Mouse (Mus musculus): ENCODE results near the gene Mical2. TPM values are rescaled to one million over a fixed set of nuclear protein-coding genes. Genes with fewer than 3 reads are reported as not detected.

The Mical2 gene
- polyA plus RNA-seq, 1 experiment, result 58.2 TPM

- Histone ChIP-seq H3K4me1 (ENCODE audit: control insufficient read depth, insufficient read depth, low read length) (peaks cover 51% of the 10 kb centered on the region), H3K4me3 (replicated peaks; ENCODE audit: extremely low read depth, low read depth, low read length) (no peak overlapping the region)
- TF ChIP-seq CTCF (IDR thresholded peaks at IDR 0.05; ENCODE audit: insufficient read depth, low read length) (no peak), POLR2A (IDR thresholded peaks at IDR 0.05; ENCODE audit: borderline replicate concordance, extremely low read depth, low read depth, low read length) (no peak)
- no peak for DNase-seq
- 13% methylated on average over 3 of the region's 3 CpGs for WGBS
These were observed 12.2 kb downstream of the Mical2 start for GRCm38 (mm10) chr7:112237868-112238267.

GRCm38 (mm10) chr7:112238768-112239728, 13.4 kb downstream of the Mical2 start:
- DNase-seq, result peak; percentile 75
- H3K4me3 ChIP-seq (replicated peaks; ENCODE audit: extremely low read depth, low read depth, low read length), result no peak overlapping the region
- 22% methylated on average over 10 of the region's 10 CpGs for WGBS
- TF ChIP-seq CTCF (IDR thresholded peaks at IDR 0.05; ENCODE audit: insufficient read depth, low read length) (no peak), POLR2A (IDR thresholded peaks at IDR 0.05; ENCODE audit: borderline replicate concordance, extremely low read depth, low read depth, low read length) (no peak)
- H3K4me1 ChIP-seq (ENCODE audit: control insufficient read depth, insufficient read depth, low read length), result peaks cover 48% of the 10 kb centered on the region

GRCm38 (mm10) chr7:112240748-112241147, 15.1 kb downstream of the Mical2 start:
- Histone ChIP-seq H3K4me3 (replicated peaks; ENCODE audit: extremely low read depth, low read depth, low read length) (no peak overlapping the region), H3K4me1 (ENCODE audit: control insufficient read depth, insufficient read depth, low read length) (peaks cover 42% of the 10 kb centered on the region)
- no peak for DNase-seq
- TF ChIP-seq POLR2A (IDR thresholded peaks at IDR 0.05; ENCODE audit: borderline replicate concordance, extremely low read depth, low read depth, low read length) (no peak), CTCF (IDR thresholded peaks at IDR 0.05; ENCODE audit: insufficient read depth, low read length) (no peak)
- WGBS, result 70% methylated on average over 2 of the region's 2 CpGs

- WGBS, result 62% methylated on average over 8 of the region's 8 CpGs
- DNase-seq, result no peak
- H3K4me3 ChIP-seq (replicated peaks; ENCODE audit: extremely low read depth, low read depth, low read length), result no peak overlapping the region
- TF ChIP-seq POLR2A (IDR thresholded peaks at IDR 0.05; ENCODE audit: borderline replicate concordance, extremely low read depth, low read depth, low read length) (no peak), CTCF (IDR thresholded peaks at IDR 0.05; ENCODE audit: insufficient read depth, low read length) (no peak)
- H3K4me1 ChIP-seq (ENCODE audit: control insufficient read depth, insufficient read depth, low read length), result peaks cover 47% of the 10 kb centered on the region
These were observed 15.7 kb downstream of the Mical2 start for GRCm38 (mm10) chr7:112241211-112241944.

- Histone ChIP-seq H3K4me1 (ENCODE audit: control insufficient read depth, insufficient read depth, low read length) (peaks cover 51% of the 10 kb centered on the region), H3K4me3 (replicated peaks; ENCODE audit: extremely low read depth, low read depth, low read length) (no peak overlapping the region)
- no peak for TF ChIP-seq POLR2A (IDR thresholded peaks at IDR 0.05; ENCODE audit: borderline replicate concordance, extremely low read depth, low read depth, low read length)
- no peak for TF ChIP-seq CTCF (IDR thresholded peaks at IDR 0.05; ENCODE audit: insufficient read depth, low read length)
- DNase-seq, result no peak
- 92% methylated on average over 3 of the region's 3 CpGs for WGBS
These were observed 16.3 kb downstream of the Mical2 start for GRCm38 (mm10) chr7:112241945-112242329.

GRCm38 (mm10) chr7:112242587-112242986, 16.9 kb downstream of the Mical2 start:
- H3K4me3 ChIP-seq (replicated peaks; ENCODE audit: extremely low read depth, low read depth, low read length), result no peak overlapping the region
- H3K4me1 ChIP-seq (ENCODE audit: control insufficient read depth, insufficient read depth, low read length), result peaks cover 46% of the 10 kb centered on the region
- no peak for TF ChIP-seq CTCF (IDR thresholded peaks at IDR 0.05; ENCODE audit: insufficient read depth, low read length)
- no peak for TF ChIP-seq POLR2A (IDR thresholded peaks at IDR 0.05; ENCODE audit: borderline replicate concordance, extremely low read depth, low read depth, low read length)
- no peak for DNase-seq
- WGBS, result 77% methylated on average over 6 of the region's 6 CpGs

GRCm38 (mm10) chr7:112244071-112244470, 18.4 kb downstream of the Mical2 start:
- TF ChIP-seq POLR2A (IDR thresholded peaks at IDR 0.05; ENCODE audit: borderline replicate concordance, extremely low read depth, low read depth, low read length) (no peak), CTCF (IDR thresholded peaks at IDR 0.05; ENCODE audit: insufficient read depth, low read length) (no peak)
- DNase-seq, result no peak
- 70% methylated on average over 2 of the region's 2 CpGs for WGBS
- Histone ChIP-seq H3K4me1 (ENCODE audit: control insufficient read depth, insufficient read depth, low read length) (peaks cover 36% of the 10 kb centered on the region), H3K4me3 (replicated peaks; ENCODE audit: extremely low read depth, low read depth, low read length) (no peak overlapping the region)

GRCm38 (mm10) chr7:112244683-112245082, 19.0 kb downstream of the Mical2 start:
- WGBS, result 32% methylated on average over 6 of the region's 6 CpGs

GRCm38 (mm10) chr7:112245839-112246438, 20.3 kb downstream of the Mical2 start:
- no peak for DNase-seq
- Histone ChIP-seq H3K4me1 (ENCODE audit: control insufficient read depth, insufficient read depth, low read length) (peaks cover 28% of the 10 kb centered on the region), H3K4me3 (replicated peaks; ENCODE audit: extremely low read depth, low read depth, low read length) (no peak overlapping the region)
- WGBS, result 24% methylated on average over 4 of the region's 4 CpGs
- TF ChIP-seq POLR2A (IDR thresholded peaks at IDR 0.05; ENCODE audit: borderline replicate concordance, extremely low read depth, low read depth, low read length), result no peak
- TF ChIP-seq CTCF (IDR thresholded peaks at IDR 0.05; ENCODE audit: insufficient read depth, low read length), result no peak

More at GRCm38 (mm10) chr7:112244683-112245082, 19.0 kb downstream of the Mical2 start:
- Histone ChIP-seq H3K4me1 (ENCODE audit: control insufficient read depth, insufficient read depth, low read length) (peaks cover 36% of the 10 kb centered on the region), H3K4me3 (replicated peaks; ENCODE audit: extremely low read depth, low read depth, low read length) (no peak overlapping the region)
- TF ChIP-seq POLR2A (IDR thresholded peaks at IDR 0.05; ENCODE audit: borderline replicate concordance, extremely low read depth, low read depth, low read length) (no peak), CTCF (IDR thresholded peaks at IDR 0.05; ENCODE audit: insufficient read depth, low read length) (no peak)
- DNase-seq, result no peak

All from lung, adult 2 months (tissue).